Mouse (Mus musculus) G1E (cell line): Measurements from ENCODE around the gene Rap1gap2.

Source experiments
- CTCF ChIP-seq: IDR thresholded peaks from 2 replicates; pipeline ENCODE4 v1.5.1; 2012; ENCODE audit warnings: low read depth, low read length, inconsistent platforms, mixed read lengths
- GATA1 ChIP-seq: IDR thresholded peaks from 2 replicates; pipeline ENCODE4 v1.6.1; 2012; ENCODE audit warnings: borderline replicate concordance, low read length, inconsistent platforms, mixed read lengths
- TAL1 ChIP-seq: conservative IDR thresholded peaks from 2 replicates; pipeline ENCODE4 v1.6.1; 2012; ENCODE audit warnings: low read depth, low read length, inconsistent platforms, mixed read lengths

GRCm38 (mm10) chr11:74525605-74526004 is 85.1 kb downstream of the Rap1gap2 start:
- TF ChIP-seq GATA1 (no peak), CTCF (no peak), TAL1 (no peak)
